Mouse (Mus musculus) cerebellum, adult 2 months (tissue): ENCODE measurements around the gene Asb18.

Source experiments
- CTCF ChIP-seq: fragments of 200-500 bp; IDR thresholded peaks from 2 replicates; pipeline ENCODE4 v1.5.1; 2011; ENCODE audit warnings: low read depth, mild to moderate bottlenecking, control low read depth, low read length, moderate library complexity, borderline replicate concordance; ENCODE audit not compliant: insufficient read depth
- POLR2A ChIP-seq: fragments of 200-500 bp; IDR thresholded peaks from 2 replicates; pipeline ENCODE4 v1.6.1; 2011; ENCODE audit warnings: low read length, control low read depth, borderline replicate concordance; ENCODE audit not compliant: insufficient read depth

GRCm38 (mm10) chr1:89959393-89959792 is 55.1 kb downstream of the Asb18 start:
- no peak for TF ChIP-seq POLR2A
- TF ChIP-seq CTCF, result no peak
